Mouse (Mus musculus): ENCODE data around the gene Nat9. TPM values are rescaled to one million over a fixed set of nuclear protein-coding genes. Genes with fewer than 3 reads are reported as not detected.

Gene Nat9
- total RNA-seq, 1 experiment from 2014 or later: 42.7 TPM

DNA sequence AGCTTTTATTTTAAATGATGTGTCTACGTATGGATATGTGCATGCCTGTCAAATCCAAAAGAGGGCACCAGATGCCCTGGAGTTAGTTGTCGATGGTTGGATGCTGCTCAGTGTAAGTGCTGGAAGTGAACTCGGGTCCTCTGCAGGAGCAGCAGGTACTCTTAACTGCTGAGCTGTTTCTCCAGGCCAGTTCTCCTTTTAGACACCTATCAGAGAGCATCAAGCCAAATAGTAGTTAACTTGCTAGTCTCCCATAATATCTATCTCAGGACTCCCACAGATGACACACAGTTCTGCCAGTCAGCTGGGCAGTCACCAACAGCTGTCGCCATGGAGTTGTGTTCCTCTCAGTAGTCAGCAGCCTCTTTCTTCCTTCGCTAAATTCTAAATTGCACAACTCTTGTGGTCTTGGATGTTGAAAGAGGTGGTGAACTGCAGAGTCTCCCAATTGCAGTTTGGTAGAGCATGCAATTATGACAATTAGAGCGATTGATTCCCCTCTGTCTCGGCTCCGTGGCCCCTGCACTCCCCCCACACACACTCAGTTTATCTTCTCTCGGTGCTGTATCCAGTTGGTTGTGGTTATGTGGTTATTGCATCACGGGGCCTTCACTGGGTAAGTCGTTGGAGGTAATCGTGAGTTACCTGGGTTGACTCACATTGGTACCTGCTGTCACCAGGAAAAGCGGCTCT, 1.0 kb upstream of the Nat9 start:
- ATAC-seq (replicated peaks in 1 of 2; ENCODE audit: insufficient read depth in 1 of 2, low FRiP score in 2 of 2, low TSS enrichment in 1 of 2, low read depth in 1 of 2, poor library complexity in 2 of 2, severe bottlenecking in 2 of 2): peak in 1 of 2 experiments; percentile 29; a peak in 1 of 4 replicates

DNA sequence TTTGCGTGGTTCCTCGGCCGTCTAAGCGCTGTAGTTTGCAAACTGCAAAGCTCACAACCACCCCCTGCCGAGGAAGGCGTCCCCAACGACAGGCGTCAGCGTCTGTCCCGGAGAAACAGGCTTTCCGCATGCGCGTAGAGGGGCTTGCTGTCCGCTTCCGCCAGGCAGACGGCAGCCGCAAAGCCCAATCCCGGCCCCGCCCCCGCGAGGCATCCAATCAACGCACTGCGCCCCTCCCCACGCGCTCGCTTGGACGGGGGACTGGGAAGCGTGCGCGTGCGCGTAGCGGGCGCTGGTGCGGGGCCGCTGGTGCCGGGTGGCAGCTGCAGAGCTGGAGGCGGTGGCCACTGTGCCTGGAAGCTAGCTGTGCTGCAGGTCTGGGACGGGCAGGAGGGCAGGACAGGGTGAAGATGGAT, 427 bp downstream of the Nat9 start, which contains the start of gene Tmem104:
TSS of gene Tmem104 (plus strand) at position 264 of the 416 bp plus-strand sequence.
- peak; percentile 82 to 86 for ATAC-seq (replicated peaks in 1 of 2; ENCODE audit: insufficient read depth in 1 of 2, low FRiP score in 2 of 2, low TSS enrichment in 1 of 2, low read depth in 1 of 2, poor library complexity in 2 of 2, severe bottlenecking in 2 of 2)

DNA sequence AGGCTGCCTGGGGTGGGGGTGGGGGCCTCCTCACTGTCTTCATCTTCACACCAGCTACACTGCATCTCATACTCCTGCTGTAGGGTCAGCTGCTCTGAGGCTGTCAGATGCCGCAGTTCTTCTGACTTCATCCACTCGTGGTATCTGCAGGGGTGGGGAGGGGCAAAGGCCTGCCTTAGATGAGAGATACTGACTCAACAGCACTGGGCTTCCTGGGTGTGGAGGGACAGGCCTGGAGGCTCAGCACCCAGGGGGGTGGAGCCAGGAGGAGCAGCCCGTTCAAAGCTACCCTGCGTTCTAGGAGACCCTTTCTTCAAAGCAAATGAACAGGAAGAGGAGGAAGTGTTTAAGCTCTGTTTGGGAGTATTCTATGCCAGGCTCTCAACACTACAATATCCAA, 2.7 kb downstream of the Nat9 start:
- no peak for ATAC-seq (replicated peaks in 1 of 2; ENCODE audit: insufficient read depth in 1 of 2, low FRiP score in 2 of 2, low TSS enrichment in 1 of 2, low read depth in 1 of 2, poor library complexity in 2 of 2, severe bottlenecking in 2 of 2)

DNA sequence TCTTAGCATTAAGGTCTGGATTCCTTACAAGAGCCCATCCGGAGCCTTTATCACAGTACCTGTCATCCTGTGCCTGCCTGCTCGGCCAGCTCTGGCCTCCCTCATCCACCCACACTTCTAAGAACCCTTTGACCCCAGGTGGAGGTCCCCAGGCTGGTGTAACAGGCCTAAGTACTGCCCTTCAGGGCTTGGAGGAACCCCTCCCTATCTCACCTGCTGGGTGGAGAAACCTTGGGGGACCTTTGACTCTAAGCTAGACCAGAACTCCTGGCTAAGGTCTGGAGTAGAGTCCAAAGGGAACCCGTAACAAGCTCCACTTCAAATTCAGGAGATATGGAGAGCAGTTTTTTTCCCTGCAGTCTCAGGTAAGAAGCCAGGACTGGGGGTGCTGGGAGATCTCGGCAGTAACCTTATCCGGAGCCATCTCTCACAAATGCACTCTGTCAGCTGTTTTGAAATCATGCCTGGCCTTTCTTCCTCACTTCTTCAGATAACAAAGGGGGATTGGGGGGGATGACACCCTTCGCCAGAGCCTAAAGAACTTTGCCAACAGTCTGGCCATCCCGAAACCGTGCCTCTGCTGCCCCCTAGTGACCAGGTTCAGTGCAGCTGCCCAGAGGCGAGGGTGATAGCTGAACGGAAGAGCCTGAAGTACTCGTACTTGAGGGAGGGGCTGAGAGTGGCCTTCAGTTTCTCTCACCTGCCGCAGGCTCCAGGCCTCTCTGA, 5.6 kb downstream of the Nat9 start:
- peak; percentile 63 to 68 for ATAC-seq (replicated peaks in 1 of 2; ENCODE audit: insufficient read depth in 1 of 2, low FRiP score in 2 of 2, low TSS enrichment in 1 of 2, low read depth in 1 of 2, poor library complexity in 2 of 2, severe bottlenecking in 2 of 2)

DNA sequence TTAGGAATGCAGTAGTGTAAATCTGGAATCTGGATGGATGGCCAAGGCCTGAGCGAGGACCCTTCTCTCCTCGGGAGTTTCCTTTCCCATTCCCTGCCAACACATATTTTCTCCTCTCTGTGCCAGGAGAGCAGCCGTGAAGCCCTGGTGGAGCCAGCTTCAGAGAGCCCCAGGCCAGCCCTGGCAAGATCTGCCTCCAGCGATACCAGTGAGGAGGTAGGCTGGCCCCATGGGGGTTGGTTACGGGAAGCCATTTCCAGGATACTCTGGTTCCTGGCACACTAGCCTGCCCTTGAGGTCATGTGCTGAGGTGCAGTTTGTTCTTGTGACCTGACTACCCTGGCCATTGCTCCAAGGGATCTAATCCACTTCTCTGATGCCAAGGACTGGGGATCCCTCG, 7.8 kb downstream of the Nat9 start:
- no peak for ATAC-seq (replicated peaks in 1 of 2; ENCODE audit: insufficient read depth in 1 of 2, low FRiP score in 2 of 2, low TSS enrichment in 1 of 2, low read depth in 1 of 2, poor library complexity in 2 of 2, severe bottlenecking in 2 of 2)

DNA sequence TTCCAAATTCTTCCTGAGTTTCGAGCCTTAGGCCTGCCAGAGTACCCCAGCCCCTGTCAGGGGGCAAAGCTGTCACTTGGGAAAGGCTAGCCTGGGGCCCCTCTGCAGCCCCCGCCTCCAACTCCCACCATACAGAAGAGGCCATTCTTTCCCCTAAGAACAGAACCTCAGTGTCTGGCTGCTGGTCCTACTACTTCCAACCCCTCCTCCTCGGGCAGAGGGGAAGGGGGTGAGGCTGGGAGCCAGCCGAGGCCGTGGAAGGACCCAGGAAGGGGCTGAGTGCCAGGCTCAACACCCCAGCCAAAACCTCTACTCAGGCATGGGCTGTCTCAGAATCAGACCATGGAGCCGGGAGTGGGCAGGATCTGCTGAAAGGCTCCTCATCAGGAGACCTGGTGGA, 8.5 kb downstream of the Nat9 start:
- no peak for ATAC-seq (replicated peaks in 1 of 2; ENCODE audit: insufficient read depth in 1 of 2, low FRiP score in 2 of 2, low TSS enrichment in 1 of 2, low read depth in 1 of 2, poor library complexity in 2 of 2, severe bottlenecking in 2 of 2)

DNA sequence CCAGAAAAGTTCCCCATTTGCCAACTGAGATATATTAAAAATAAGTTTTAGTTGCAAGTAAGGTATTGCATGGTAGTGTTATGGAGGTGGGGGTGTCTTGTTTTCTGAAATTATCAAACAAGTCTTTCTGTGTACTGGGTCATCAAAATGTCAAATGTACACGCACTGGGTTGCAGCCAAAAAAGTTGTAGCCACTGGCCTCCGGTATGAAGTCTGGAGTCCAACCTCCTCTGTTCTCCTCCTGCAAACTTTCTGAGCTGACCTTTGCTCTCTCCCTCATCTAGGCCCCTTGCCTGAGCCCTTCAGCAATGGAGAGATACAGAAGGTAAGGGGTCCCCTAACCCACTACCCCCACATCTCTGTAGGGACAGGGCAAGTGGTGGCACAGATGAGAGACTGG, 8.9 kb downstream of the Nat9 start:
- no peak for ATAC-seq (replicated peaks in 1 of 2; ENCODE audit: insufficient read depth in 1 of 2, low FRiP score in 2 of 2, low TSS enrichment in 1 of 2, low read depth in 1 of 2, poor library complexity in 2 of 2, severe bottlenecking in 2 of 2)

DNA sequence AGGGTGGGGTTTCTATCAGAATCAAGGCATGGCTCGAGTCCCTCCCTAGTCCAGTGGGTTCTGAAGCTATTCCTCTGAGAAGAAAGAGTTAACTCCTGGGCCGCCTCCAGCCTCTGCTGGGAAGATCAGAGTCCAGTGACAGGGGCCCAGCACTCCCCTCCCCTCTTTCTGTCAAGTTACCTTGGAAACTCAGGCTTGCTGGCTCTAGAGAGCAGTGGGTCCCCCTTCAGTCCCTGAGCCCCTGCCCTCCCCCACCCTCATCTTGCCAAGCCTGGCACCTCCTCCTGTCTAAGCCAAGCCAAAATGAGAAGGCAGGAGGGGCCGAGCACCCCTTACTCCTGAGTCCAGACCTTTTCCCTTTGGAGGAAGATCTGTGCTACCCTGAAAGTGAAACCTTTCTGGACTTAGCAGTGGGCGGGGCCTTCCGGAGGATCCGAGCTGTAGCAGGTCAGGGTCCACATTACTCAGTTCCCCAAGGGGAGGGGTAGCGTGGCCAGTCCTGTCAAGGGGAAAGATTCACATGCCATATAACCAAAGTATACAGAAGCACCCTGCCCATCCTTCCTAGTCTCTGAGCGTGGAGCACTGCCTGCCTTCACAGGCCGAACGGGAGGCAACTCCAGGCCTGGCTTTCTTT, 10.0 kb downstream of the Nat9 start:
- no peak for ATAC-seq (replicated peaks in 1 of 2; ENCODE audit: insufficient read depth in 1 of 2, low FRiP score in 2 of 2, low TSS enrichment in 1 of 2, low read depth in 1 of 2, poor library complexity in 2 of 2, severe bottlenecking in 2 of 2)

DNA sequence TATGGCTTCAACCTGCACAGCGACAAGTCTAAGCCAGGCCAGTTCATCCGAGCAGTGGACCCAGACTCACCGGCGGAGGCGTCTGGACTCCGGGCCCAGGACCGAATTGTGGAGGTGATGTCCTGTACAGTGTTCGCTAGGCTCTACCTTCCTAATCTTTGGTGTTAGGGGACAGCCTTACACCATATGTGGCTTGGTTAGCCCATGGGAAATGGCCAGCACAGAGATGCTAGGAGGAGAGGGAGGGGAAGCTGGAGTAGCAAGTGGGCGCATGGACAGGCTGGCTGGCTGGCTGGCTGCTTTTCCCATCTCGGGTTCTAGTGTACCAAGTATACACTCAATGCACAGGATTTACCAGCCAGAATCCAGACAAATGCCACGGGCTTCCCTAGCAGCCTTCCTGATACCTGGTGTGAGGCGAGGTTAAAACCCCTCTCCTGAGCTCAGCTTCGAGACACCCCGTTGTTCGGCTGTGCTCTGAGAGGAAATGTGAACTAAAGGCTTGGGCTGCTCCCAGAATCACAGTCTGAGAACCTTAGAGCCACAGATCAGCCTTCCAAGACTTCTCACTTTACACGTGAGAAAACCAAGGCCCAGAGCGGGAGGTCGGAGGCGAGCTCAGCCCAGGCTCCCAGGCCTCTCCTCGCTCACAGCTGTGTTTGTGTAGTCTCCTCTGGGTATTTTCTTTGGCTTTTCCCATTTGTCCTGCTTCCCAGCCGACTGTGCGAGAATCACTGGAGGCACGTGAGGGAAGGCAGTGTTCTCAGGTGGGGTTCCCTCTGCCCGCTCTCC, 11.1 kb downstream of the Nat9 start:
- ATAC-seq (replicated peaks in 1 of 2; ENCODE audit: insufficient read depth in 1 of 2, low FRiP score in 2 of 2, low TSS enrichment in 1 of 2, low read depth in 1 of 2, poor library complexity in 2 of 2, severe bottlenecking in 2 of 2): no peak

DNA sequence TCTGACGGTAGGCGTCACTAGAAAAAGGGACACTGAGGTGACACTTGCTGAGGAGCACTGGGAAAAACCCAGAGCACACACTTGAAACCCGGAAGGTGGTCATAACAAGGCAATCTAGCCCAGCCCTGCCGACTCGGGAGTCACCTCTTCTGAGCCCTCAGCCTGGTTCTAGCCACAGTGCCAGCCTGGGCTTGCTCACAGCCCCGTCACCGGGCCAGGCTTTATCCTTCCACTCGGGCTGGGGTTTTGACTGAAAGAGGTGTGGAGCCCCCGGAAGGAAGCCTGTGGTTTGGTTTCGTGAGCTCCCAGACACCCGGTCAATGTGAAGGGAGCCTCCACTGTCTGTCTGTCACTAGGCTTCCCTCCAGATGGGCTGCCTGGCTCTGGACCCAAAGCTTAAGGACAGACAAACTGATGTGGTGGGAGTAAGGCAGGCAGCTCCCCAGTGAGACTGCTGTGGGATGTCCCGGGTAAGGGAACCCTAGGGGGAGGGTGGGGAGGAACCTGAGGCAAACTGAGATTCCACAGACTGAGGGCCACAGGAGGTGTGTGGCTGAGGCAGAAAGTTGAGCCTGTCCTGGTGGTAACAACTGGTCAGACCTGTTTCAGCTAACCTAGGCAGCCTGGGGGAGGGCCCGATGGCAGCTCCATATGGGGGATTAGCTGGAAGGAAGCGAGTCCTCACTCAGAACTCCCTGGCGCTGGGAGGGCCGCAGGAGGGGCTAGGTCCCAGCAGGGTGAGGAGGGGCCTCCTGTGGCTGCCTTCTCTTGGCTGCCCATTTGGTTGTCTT, 13.9 kb downstream of the Nat9 start:
- ATAC-seq (replicated peaks in 1 of 2; ENCODE audit: insufficient read depth in 1 of 2, low FRiP score in 2 of 2, low TSS enrichment in 1 of 2, low read depth in 1 of 2, poor library complexity in 2 of 2, severe bottlenecking in 2 of 2): peak; percentile 51 to 75

DNA sequence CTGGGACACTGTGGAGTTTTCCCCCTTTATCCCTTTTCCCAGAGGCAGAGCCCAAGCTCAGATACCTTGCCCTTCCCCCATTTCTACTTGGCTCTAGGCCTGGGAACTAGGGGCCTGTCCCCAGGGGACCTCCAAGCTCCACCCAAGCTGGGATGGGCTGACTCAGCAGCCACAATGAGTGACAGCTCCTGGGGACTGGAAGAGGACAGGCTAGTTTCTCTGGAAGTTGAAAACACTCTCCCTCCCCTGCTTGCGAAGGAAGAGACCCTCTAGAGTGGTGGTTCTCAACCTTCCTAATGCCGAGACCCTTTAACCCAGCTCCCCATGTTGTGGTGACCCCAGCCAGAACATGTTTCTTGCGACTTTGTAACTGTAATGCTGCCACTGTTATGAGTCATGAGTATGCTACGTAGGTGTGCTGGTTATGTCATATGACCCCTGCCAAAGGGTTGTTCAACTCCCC, 14.8 kb downstream of the Nat9 start:
- ATAC-seq (replicated peaks in 1 of 2; ENCODE audit: insufficient read depth in 1 of 2, low FRiP score in 2 of 2, low TSS enrichment in 1 of 2, low read depth in 1 of 2, poor library complexity in 2 of 2, severe bottlenecking in 2 of 2): no peak

DNA sequence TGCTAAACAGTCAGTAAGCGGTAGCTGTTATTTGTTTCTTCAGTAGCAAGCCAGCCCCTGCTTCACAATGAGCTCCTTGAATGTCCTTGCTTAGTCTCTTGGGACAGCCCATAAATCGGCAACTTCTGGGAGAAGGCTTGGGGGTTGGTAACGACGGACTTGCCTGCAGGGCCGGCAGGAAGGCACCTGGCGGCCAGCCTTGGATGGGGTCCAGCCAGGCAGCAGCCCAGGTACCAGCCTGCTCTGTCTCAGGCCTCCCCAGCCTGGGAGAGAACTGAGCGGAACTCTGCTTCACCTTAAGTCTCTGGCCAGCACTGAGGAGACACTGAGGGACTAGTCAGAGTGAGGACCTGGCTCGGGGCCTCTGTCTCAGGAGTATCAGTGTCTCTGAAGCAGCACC, 16.5 kb downstream of the Nat9 start:
- ATAC-seq (replicated peaks in 1 of 2; ENCODE audit: insufficient read depth in 1 of 2, low FRiP score in 2 of 2, low TSS enrichment in 1 of 2, low read depth in 1 of 2, poor library complexity in 2 of 2, severe bottlenecking in 2 of 2): no peak

DNA sequence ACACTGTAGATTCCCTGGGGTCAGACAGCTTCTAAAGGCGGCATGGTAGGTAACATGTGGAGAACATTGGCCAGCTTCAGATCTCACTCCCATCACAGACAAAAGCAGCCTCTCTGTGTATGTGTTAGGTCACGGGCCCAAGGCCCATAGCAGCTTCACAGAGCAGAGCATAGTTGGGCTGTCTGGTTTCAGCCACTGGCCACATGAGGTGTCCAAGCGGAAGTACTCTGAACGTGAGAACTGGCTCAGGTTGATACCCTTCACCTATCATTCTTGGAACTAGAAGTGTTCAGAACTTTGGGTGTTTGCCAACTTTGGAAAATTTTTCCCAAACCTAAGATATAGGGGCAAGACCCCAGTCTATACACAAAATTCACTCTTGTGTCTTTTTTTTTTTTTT, 18.2 kb downstream of the Nat9 start:
- no peak for ATAC-seq (replicated peaks in 1 of 2; ENCODE audit: insufficient read depth in 1 of 2, low FRiP score in 2 of 2, low TSS enrichment in 1 of 2, low read depth in 1 of 2, poor library complexity in 2 of 2, severe bottlenecking in 2 of 2)

DNA sequence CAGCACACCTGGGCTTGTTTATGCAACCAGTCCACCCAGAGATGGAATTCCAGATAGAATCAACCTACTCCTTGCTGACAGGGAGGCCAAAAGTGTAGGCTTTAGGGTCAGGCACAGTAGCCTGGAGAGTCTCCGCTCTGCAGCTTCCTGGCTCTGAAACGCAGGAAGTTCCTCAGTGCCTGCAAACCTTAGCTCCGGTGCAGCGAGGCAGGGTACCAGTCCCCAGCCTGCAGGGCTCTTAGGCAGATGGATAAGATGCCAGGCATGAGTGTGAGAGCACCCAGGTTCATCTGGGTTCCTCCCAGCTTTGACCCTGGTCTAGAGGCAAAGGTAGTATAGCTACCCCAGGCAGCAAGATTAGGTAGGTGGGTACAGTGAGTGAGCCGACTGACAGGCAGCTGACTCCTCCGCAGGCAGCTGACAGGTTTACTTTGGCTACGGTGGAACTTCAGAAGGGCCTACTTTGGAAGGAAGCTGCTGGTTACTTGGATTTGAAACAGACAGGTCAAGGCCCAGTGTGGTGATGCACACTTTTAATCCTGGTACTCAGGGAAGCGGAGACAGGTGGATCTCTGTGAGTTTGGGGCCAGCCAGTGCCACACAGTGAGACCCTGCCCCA, 19.9 kb downstream of the Nat9 start:
- ATAC-seq (replicated peaks in 1 of 2; ENCODE audit: insufficient read depth in 1 of 2, low FRiP score in 2 of 2, low TSS enrichment in 1 of 2, low read depth in 1 of 2, poor library complexity in 2 of 2, severe bottlenecking in 2 of 2): no peak

DNA sequence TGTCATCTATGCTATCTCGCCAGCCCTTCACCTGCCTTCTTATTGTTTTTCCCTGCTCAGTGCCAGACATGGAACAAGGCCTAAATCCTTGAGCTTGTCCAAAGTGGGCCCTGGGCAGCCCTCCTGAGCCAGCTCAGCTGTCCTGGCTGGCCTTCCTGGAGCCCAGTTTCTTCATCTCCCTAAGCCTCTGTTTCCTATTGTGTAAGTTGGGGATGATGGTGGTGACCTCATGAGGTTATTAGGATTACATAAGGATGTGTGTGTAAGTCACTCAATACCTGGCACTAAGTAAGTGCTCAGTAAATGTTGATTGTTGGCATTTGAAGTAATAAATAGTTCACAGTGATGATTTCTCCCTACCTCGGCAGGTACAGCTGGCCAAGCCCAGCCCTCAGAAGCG, 20.9 kb downstream of the Nat9 start:
- no peak for ATAC-seq (replicated peaks in 1 of 2; ENCODE audit: insufficient read depth in 1 of 2, low FRiP score in 2 of 2, low TSS enrichment in 1 of 2, low read depth in 1 of 2, poor library complexity in 2 of 2, severe bottlenecking in 2 of 2)

DNA sequence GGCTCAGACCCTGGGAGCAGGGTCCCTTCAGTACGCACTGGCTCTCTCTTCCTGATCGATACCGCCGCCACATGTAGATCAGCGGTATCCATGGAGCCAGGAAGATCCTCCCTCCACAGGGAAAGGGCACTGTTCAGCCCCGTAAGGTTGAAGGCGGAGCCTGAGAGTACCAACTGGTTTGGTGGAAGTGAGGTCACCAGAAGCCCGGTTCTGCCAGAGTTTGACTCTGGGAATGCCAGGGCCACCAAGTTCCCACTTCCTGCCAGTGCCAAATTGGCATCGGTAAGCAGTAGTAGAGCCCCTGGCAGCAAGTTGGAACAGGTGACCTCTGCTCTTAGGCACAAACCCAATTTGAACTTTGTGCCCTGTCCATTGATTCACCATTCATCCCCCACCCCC, 22.7 kb downstream of the Nat9 start:
- no peak for ATAC-seq (replicated peaks in 1 of 2; ENCODE audit: insufficient read depth in 1 of 2, low FRiP score in 2 of 2, low TSS enrichment in 1 of 2, low read depth in 1 of 2, poor library complexity in 2 of 2, severe bottlenecking in 2 of 2)

All from hematopoietic stem cell, adult 5-6 weeks (primary cell).